Mouse (Mus musculus) midbrain, embryonic 13.5 days (tissue): ENCODE results near the gene Blm. TPM values are rescaled to one million over a fixed set of nuclear protein-coding genes. Genes with fewer than 3 reads are reported as not detected.

Experiments
- ATAC-seq: fragments of 200-750 bp; cut with Nextera tagmentation; 2 replicates; pipeline ENCODE4 v1.8.0; 2017; ENCODE audit warnings: mild to moderate bottlenecking, moderate TSS enrichment, moderate library complexity
- H3K27ac ChIP-seq: fragments of 300-500 bp; sonication (generic); 2 replicates; pipeline ENCODE4 v1.5.1; 2015; ENCODE audit warnings: inconsistent platforms, mild to moderate bottlenecking, moderate library complexity
- H3K27me3 ChIP-seq: fragments of 300-500 bp; sonication (generic); 2 replicates; pipeline ENCODE4 v1.6.1; 2015; ENCODE audit warnings: mild to moderate bottlenecking, inconsistent platforms
- H3K36me3 ChIP-seq: fragments of 300-500 bp; sonication (generic); 2 replicates; pipeline ENCODE4 v1.6.1; 2015; ENCODE audit warnings: mild to moderate bottlenecking, inconsistent platforms
- H3K4me1 ChIP-seq: fragments of 300-500 bp; sonication (generic); replicated peaks from 2 replicates; pipeline ENCODE4 v1.6.1; 2015; ENCODE audit warnings: inconsistent platforms
- H3K4me2 ChIP-seq: fragments of 300-500 bp; sonication (generic); replicated peaks from 2 replicates; pipeline ENCODE4 v1.6.1; 2015; ENCODE audit warnings: moderate library complexity, mild to moderate bottlenecking, inconsistent platforms
- H3K4me3 ChIP-seq: fragments of 300-500 bp; sonication (generic); replicated peaks from 2 replicates; pipeline ENCODE4 v1.5.1; 2015; ENCODE audit warnings: mild to moderate bottlenecking, inconsistent platforms
- H3K9ac ChIP-seq: fragments of 300-500 bp; sonication (generic); replicated peaks from 2 replicates; pipeline ENCODE4 v1.6.1; 2015; ENCODE audit warnings: mild to moderate bottlenecking, inconsistent platforms
- H3K9me3 ChIP-seq: fragments of 300-500 bp; sonication (generic); 2 replicates; pipeline ENCODE4 v1.6.1; 2016; ENCODE audit warnings: mild to moderate bottlenecking, inconsistent platforms
- WGBS: fragments of 180-500 bp; shearing (Covaris S2); methylation state at CpG from one replicate; pipeline ENCODE4 v1.1.7; 2015; 5-methylcytosine and 5-hydroxymethylcytosine counted together
- polyA plus RNA-seq: library from polyadenylated mRNA; unstranded; fragments of >200 nt; fragmentation: Nextera tagmentation; extraction: Ambion mirVana; gene quantifications from 2 replicates; pipeline ENCODE4 v1.2.1, GENCODE M21; 2015

Gene Blm
- 16.6 and 18.2 TPM in 2 replicates for polyA plus RNA-seq

- Histone ChIP-seq H3K4me1 (peaks cover 16% of the 10 kb centered on the region), H3K9ac (peak within 1 kb of the TSS; percentile 78), H3K27me3 (peaks cover 3% of the 10 kb centered on the region; the same call in 1 of the 2 replicates), H3K9me3 (no peaks in the 10 kb centered on the region), H3K36me3 (no peaks in the 10 kb centered on the region), H3K4me2 (peak within 1 kb of the TSS; percentile 95), H3K4me3 (peak within 1 kb of the TSS; percentile 81), H3K27ac (peak within 1 kb of the TSS; percentile 88)
- WGBS, result under 1% methylated on average over 43 of the region's 43 CpGs
- ATAC-seq, result peak; percentile 100
Measured at GRCm38 (mm10) chr7:80535009-80535744, at the start of gene Blm. Blm (minus strand) TSS chr7:80535119.

GRCm38 (mm10) chr7:80583981-80584380, 49.1 kb upstream of the Blm start:
- no peaks in the 10 kb centered on the region for H3K27me3 ChIP-seq
- peaks cover 8% of the 10 kb centered on the region for H3K36me3 ChIP-seq
- H3K9me3 ChIP-seq, result no peaks in the 10 kb centered on the region
- 39% methylated on average over 6 of the region's 6 CpGs for WGBS
- ATAC-seq, result 0 out of 2 replicates have a peak, but pooled peaks have one; percentile 40
- H3K4me3 ChIP-seq, result no peak overlapping the region
- H3K27ac ChIP-seq, result no peak overlapping the region
- H3K9ac ChIP-seq, result no peak overlapping the region
- H3K4me2 ChIP-seq, result no peak overlapping the region
- peaks cover 17% of the 10 kb centered on the region for H3K4me1 ChIP-seq

- Histone ChIP-seq H3K27ac (no peak overlapping the region), H3K4me2 (no peak overlapping the region), H3K9me3 (no peaks in the 10 kb centered on the region), H3K4me1 (peaks cover 16% of the 10 kb centered on the region), H3K9ac (no peak overlapping the region), H3K36me3 (no peaks in the 10 kb centered on the region), H3K4me3 (no peak overlapping the region), H3K27me3 (no peaks in the 10 kb centered on the region)
- no peak for ATAC-seq
- 70% methylated on average over 20 of the region's 20 CpGs for WGBS
Measured at GRCm38 (mm10) chr7:80582821-80583451, 48.0 kb upstream of the Blm start.

- H3K36me3 ChIP-seq, result no peaks in the 10 kb centered on the region
- H3K4me3 ChIP-seq, result no peak overlapping the region
- H3K9me3 ChIP-seq, result no peaks in the 10 kb centered on the region
- ATAC-seq, result no peak
- no peak overlapping the region for H3K27ac ChIP-seq
- H3K4me1 ChIP-seq, result 0 out of 2 replicates have a peak, but pooled peaks cover 3% of the 10 kb centered on the region
- no peaks in the 10 kb centered on the region for H3K27me3 ChIP-seq
- 33% methylated on average over 6 of the region's 6 CpGs for WGBS
- H3K4me2 ChIP-seq, result no peak overlapping the region
- H3K9ac ChIP-seq, result no peak overlapping the region
Measured at GRCm38 (mm10) chr7:80580368-80580767, 45.4 kb upstream of the Blm start.

- Histone ChIP-seq H3K27me3 (no peaks in the 10 kb centered on the region), H3K4me3 (no peak overlapping the region), H3K27ac (no peak overlapping the region), H3K4me2 (no peak overlapping the region), H3K4me1 (no peaks in the 10 kb centered on the region), H3K36me3 (no peaks in the 10 kb centered on the region), H3K9ac (no peak overlapping the region), H3K9me3 (no peaks in the 10 kb centered on the region)
- 69% methylated on average over 14 of the region's 14 CpGs for WGBS
- ATAC-seq, result no peak
Measured at GRCm38 (mm10) chr7:80577417-80577980, 42.6 kb upstream of the Blm start.

- no peak overlapping the region for H3K4me2 ChIP-seq
- H3K9me3 ChIP-seq, result no peaks in the 10 kb centered on the region
- no peak overlapping the region for H3K4me3 ChIP-seq
- no peak overlapping the region for H3K9ac ChIP-seq
- ATAC-seq, result no peak
- no peaks in the 10 kb centered on the region for H3K36me3 ChIP-seq
- no peaks in the 10 kb centered on the region for H3K27me3 ChIP-seq
- no peak overlapping the region for H3K27ac ChIP-seq
- 0 out of 2 replicates have a peak, but pooled peaks cover under 1% of the 10 kb centered on the region for H3K4me1 ChIP-seq
- 63% methylated on average over 3 of the region's 3 CpGs for WGBS
Measured at GRCm38 (mm10) chr7:80576626-80577025, 41.7 kb upstream of the Blm start.

- no peak overlapping the region for H3K9ac ChIP-seq
- no peaks in the 10 kb centered on the region for H3K9me3 ChIP-seq
- H3K36me3 ChIP-seq, result no peaks in the 10 kb centered on the region
- 90% methylated on average over 9 of the region's 9 CpGs for WGBS
- H3K27me3 ChIP-seq, result no peaks in the 10 kb centered on the region
- H3K4me2 ChIP-seq, result no peak overlapping the region
- ATAC-seq, result no peak
- H3K27ac ChIP-seq, result no peak overlapping the region
- no peak overlapping the region for H3K4me3 ChIP-seq
- peaks cover 8% of the 10 kb centered on the region; the same call in 1 of the 2 replicates for H3K4me1 ChIP-seq
Measured at GRCm38 (mm10) chr7:80575750-80576149, 40.8 kb upstream of the Blm start.

- H3K4me2 ChIP-seq, result no peak overlapping the region
- no peaks in the 10 kb centered on the region for H3K36me3 ChIP-seq
- H3K27ac ChIP-seq, result no peak overlapping the region
- H3K27me3 ChIP-seq, result no peaks in the 10 kb centered on the region
- no peaks in the 10 kb centered on the region for H3K9me3 ChIP-seq
- H3K4me1 ChIP-seq, result peaks cover 11% of the 10 kb centered on the region; the same call in 1 of the 2 replicates
- ATAC-seq, result no peak
- 49% methylated on average over 3 of the region's 3 CpGs for WGBS
- no peak overlapping the region for H3K4me3 ChIP-seq
- no peak overlapping the region for H3K9ac ChIP-seq
Measured at GRCm38 (mm10) chr7:80573076-80573475, 38.2 kb upstream of the Blm start.

- H3K36me3 ChIP-seq, result no peaks in the 10 kb centered on the region
- no peaks in the 10 kb centered on the region for H3K27me3 ChIP-seq
- WGBS, result 78% methylated on average over 8 of the region's 8 CpGs
- no peak overlapping the region for H3K27ac ChIP-seq
- H3K9ac ChIP-seq, result no peak overlapping the region
- no peak overlapping the region for H3K4me2 ChIP-seq
- H3K4me1 ChIP-seq, result peaks cover 11% of the 10 kb centered on the region; the same call in 1 of the 2 replicates
- ATAC-seq, result no peak
- no peak overlapping the region for H3K4me3 ChIP-seq
- H3K9me3 ChIP-seq, result no peaks in the 10 kb centered on the region
Measured at GRCm38 (mm10) chr7:80567982-80568381, 33.1 kb upstream of the Blm start.

- no peaks in the 10 kb centered on the region for H3K36me3 ChIP-seq
- H3K9me3 ChIP-seq, result no peaks in the 10 kb centered on the region
- no peak overlapping the region for H3K4me3 ChIP-seq
- no peaks in the 10 kb centered on the region for H3K4me1 ChIP-seq
- 81% methylated on average over 5 of the region's 5 CpGs for WGBS
- no peaks in the 10 kb centered on the region for H3K27me3 ChIP-seq
- H3K27ac ChIP-seq, result no peak overlapping the region
- ATAC-seq, result no peak
- H3K4me2 ChIP-seq, result no peak overlapping the region
- H3K9ac ChIP-seq, result no peak overlapping the region
Measured at GRCm38 (mm10) chr7:80561931-80562330, 27.0 kb upstream of the Blm start.

- Histone ChIP-seq H3K4me2 (no peak overlapping the region), H3K4me3 (no peak overlapping the region), H3K9me3 (no peaks in the 10 kb centered on the region), H3K27me3 (no peaks in the 10 kb centered on the region), H3K9ac (no peak overlapping the region), H3K4me1 (no peaks in the 10 kb centered on the region), H3K36me3 (no peaks in the 10 kb centered on the region), H3K27ac (no peak overlapping the region)
- ATAC-seq, result no peak
- 87% methylated on average over 9 of the region's 9 CpGs for WGBS
Measured at GRCm38 (mm10) chr7:80561271-80561670, 26.4 kb upstream of the Blm start.

- ATAC-seq, result no peak
- Histone ChIP-seq H3K4me2 (no peak overlapping the region), H3K4me1 (no peaks in the 10 kb centered on the region), H3K36me3 (no peaks in the 10 kb centered on the region), H3K9me3 (no peaks in the 10 kb centered on the region), H3K4me3 (no peak overlapping the region), H3K27ac (no peak overlapping the region), H3K9ac (no peak overlapping the region), H3K27me3 (no peaks in the 10 kb centered on the region)
- 60% methylated on average over 5 of the region's 5 CpGs for WGBS
Measured at GRCm38 (mm10) chr7:80558572-80558971, 23.7 kb upstream of the Blm start.
